Mouse (Mus musculus): ENCODE measurements around the gene Enox1. TPM values are rescaled to one million over a fixed set of nuclear protein-coding genes. Genes with fewer than 3 reads are reported as not detected.

Enox1 gene
- polyA plus RNA-seq, 1 experiment = 3.1 TPM

DNA sequence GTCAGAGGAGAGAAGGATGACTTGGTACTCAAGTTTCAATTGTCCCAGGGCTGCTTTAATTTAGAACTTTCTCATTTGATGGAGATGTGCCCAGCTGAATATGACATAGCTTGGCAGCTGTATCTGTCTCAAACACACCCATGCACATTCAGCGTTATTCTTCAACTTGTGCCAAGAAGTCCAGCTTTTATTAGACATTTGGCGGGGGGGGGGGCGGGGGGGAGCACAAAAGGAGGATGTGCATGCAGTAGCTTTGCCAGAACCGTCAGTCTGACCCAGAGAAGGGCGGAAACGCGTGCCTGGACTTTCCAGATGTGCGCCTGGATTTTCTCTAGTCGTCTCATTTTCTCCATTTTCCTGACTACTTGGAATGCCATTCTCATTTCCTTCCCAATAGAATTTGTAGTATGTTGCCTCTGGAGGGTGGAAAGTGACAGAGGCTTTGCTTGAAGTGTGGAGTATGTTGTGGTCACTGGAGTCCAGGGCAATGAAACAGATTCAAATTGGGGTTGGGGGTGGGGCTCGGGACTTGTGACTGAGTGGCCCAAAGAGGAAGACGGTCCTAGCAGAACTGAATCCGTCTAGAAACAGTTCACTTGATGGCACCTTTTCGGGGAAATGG, 24.3 kb downstream of the Enox1 start:
- Histone ChIP-seq H3ac (ENCODE audit: control insufficient read depth, insufficient read length) (no peak overlapping the region), H3K79me2 (ENCODE audit: control insufficient read depth, insufficient read depth) (no peaks in the 10 kb centered on the region), H3K36me3 (ENCODE audit: control insufficient read depth, insufficient read depth) (no peaks in the 10 kb centered on the region), H3K27me3 (ENCODE audit: control insufficient read depth, insufficient read depth, insufficient read length) (no peaks in the 10 kb centered on the region), H3K4me3 (no peak overlapping the region), H3K4me2 (ENCODE audit: low read depth) (peak overlapping the region; percentile 66)
- TF ChIP-seq CEBPB (IDR thresholded peaks at IDR 0.05; ENCODE audit: insufficient read depth, poor library complexity, severe bottlenecking) (no peak), MYOD1 (IDR thresholded peaks at IDR 0.05; ENCODE audit: control insufficient read depth in 1 of 3, insufficient read length in 2 of 3, low read depth in 2 of 3) (peak; percentile 41 to 78 (median 67))

DNA sequence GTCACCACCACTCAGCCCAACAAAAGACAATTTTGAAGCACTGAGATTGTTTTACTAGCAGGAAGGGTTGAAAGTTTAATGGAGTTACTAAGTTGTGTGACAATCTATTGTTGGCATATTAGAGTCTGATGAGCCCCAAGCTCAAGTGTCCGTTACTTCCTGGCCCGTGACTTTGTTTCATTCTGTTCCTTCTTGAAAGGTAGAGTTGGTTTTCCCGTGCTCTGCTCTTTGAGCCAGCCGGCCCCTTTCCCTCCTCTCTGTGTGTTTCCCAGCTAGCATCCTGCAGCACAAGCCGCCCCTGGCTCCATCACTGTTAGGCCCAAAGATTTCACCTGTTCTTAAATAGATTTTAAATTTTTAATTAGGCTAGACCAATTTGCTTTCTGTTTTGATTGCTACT, 26.9 kb downstream of the Enox1 start:
- Histone ChIP-seq H3K4me2 (ENCODE audit: low read depth) (no peak overlapping the region), H3ac (ENCODE audit: control insufficient read depth, insufficient read length) (no peak overlapping the region), H3K27me3 (ENCODE audit: control insufficient read depth, insufficient read depth, insufficient read length) (no peaks in the 10 kb centered on the region), H3K36me3 (ENCODE audit: control insufficient read depth, insufficient read depth) (no peaks in the 10 kb centered on the region), H3K79me2 (ENCODE audit: control insufficient read depth, insufficient read depth) (no peaks in the 10 kb centered on the region), H3K4me3 (no peak overlapping the region)
- TF ChIP-seq USF1 (IDR thresholded peaks at IDR 0.05; ENCODE audit: low read depth) (no peak), MYOD1 (IDR thresholded peaks at IDR 0.05; ENCODE audit: control insufficient read depth in 1 of 3, insufficient read length in 2 of 3, low read depth in 2 of 3) (no peak), POLR2AphosphoS2 (IDR thresholded peaks at IDR 0.05; ENCODE audit: insufficient read length, low read depth) (no peak), SRF (IDR thresholded peaks at IDR 0.05; ENCODE audit: control insufficient read depth, insufficient read length, low read depth) (no peak), E2F4 (IDR thresholded peaks at IDR 0.05; ENCODE audit: insufficient read depth) (no peak), REST (IDR thresholded peaks at IDR 0.05; ENCODE audit: insufficient read depth, insufficient read length) (no peak), TCF12 (IDR thresholded peaks at IDR 0.05; ENCODE audit: insufficient read depth, poor library complexity, severe bottlenecking) (no peak), POLR2A (IDR thresholded peaks at IDR 0.05; ENCODE audit: insufficient read length, low read depth) (no peak), MYOG (IDR thresholded peaks at IDR 0.05; ENCODE audit: control insufficient read depth in 1 of 3, insufficient read depth in 1 of 3, insufficient read length in 2 of 3, low read depth in 2 of 3) (no peak), MAX (IDR thresholded peaks at IDR 0.05; ENCODE audit: low read depth) (no peak), TCF3 (IDR thresholded peaks at IDR 0.05; ENCODE audit: insufficient read length, low read depth) (no peak), CEBPB (IDR thresholded peaks at IDR 0.05; ENCODE audit: insufficient read depth, poor library complexity, severe bottlenecking) (no peak)

DNA sequence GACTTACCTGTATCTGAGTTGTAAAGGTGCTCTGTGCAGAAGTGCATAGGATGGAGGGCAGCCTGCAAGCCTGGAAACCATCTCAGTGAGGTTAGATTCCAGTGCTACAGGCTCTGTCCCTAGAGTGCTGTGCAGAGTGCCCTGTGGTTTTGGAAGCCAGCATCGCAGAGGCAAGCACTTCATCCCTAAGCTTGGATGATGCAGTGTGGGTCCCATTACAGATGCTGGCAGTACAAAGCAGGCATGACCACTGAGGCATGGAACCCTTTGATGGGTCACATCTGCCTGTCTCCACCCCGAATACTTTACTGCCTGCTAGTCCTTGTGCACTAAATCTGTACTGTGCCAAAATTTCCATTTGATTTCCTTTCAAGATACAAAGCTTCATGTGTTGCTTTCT, 33.6 kb downstream of the Enox1 start:
- Histone ChIP-seq H3K27me3 (ENCODE audit: control insufficient read depth, insufficient read depth, insufficient read length) (no peaks in the 10 kb centered on the region), H3K4me3 (no peak overlapping the region), H3K36me3 (ENCODE audit: control insufficient read depth, insufficient read depth) (no peaks in the 10 kb centered on the region), H3K4me2 (ENCODE audit: low read depth) (no peak overlapping the region), H3K79me2 (ENCODE audit: control insufficient read depth, insufficient read depth) (no peaks in the 10 kb centered on the region), H3ac (ENCODE audit: control insufficient read depth, insufficient read length) (no peak overlapping the region)
- TF ChIP-seq SRF (IDR thresholded peaks at IDR 0.05; ENCODE audit: control insufficient read depth, insufficient read length, low read depth) (no peak), POLR2AphosphoS2 (IDR thresholded peaks at IDR 0.05; ENCODE audit: insufficient read length, low read depth) (no peak), POLR2A (IDR thresholded peaks at IDR 0.05; ENCODE audit: insufficient read length, low read depth) (no peak), USF1 (IDR thresholded peaks at IDR 0.05; ENCODE audit: low read depth) (no peak), CEBPB (IDR thresholded peaks at IDR 0.05; ENCODE audit: insufficient read depth, poor library complexity, severe bottlenecking) (no peak), MYOD1 (IDR thresholded peaks at IDR 0.05; ENCODE audit: control insufficient read depth in 1 of 3, insufficient read length in 2 of 3, low read depth in 2 of 3) (no peak), TCF3 (IDR thresholded peaks at IDR 0.05; ENCODE audit: insufficient read length, low read depth) (no peak), REST (IDR thresholded peaks at IDR 0.05; ENCODE audit: insufficient read depth, insufficient read length) (no peak), TCF12 (IDR thresholded peaks at IDR 0.05; ENCODE audit: insufficient read depth, poor library complexity, severe bottlenecking) (no peak), MAX (IDR thresholded peaks at IDR 0.05; ENCODE audit: low read depth) (no peak)

DNA sequence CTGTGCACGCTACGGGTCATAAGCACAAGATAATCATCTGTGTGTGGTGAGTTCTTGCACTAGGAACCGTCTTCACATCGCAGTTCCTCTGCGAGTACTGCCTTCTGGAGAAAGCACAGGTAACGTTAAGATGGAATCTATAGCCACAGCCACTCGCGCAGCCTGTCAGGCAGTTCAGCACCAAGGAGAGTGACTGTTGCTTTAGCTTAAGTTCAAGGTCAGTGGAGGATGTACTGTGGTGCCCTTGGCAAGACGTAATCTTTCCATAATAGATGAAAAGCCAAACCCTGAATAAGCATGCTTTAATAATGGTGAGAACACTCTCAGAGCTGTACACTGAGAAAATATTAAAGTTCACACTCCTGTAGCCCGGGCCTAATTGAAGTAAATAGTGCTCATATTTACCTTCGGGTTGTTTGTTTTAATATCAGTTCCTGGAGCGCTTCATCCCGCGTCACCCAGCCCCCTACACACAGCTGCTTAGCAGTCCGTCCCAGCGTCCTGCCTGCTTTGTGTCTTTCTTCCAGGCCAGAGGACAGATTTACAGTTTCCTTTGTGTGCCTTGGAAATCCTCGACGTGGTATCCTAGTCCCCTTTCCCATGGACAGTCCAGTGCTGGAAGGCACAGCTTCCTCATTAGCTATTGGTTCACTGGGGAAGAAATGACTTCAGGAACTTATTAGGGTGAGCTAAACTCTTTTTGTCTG, 38.9 kb downstream of the Enox1 start:
- H3K4me2 ChIP-seq (ENCODE audit: low read depth) = no peak overlapping the region
- no peak overlapping the region for H3ac ChIP-seq (ENCODE audit: control insufficient read depth, insufficient read length)
- H3K4me3 ChIP-seq = no peak overlapping the region
- H3K79me2 ChIP-seq (ENCODE audit: control insufficient read depth, insufficient read depth) = no peaks in the 10 kb centered on the region
- no peaks in the 10 kb centered on the region for H3K36me3 ChIP-seq (ENCODE audit: control insufficient read depth, insufficient read depth)
- no peaks in the 10 kb centered on the region for H3K27me3 ChIP-seq (ENCODE audit: control insufficient read depth, insufficient read depth, insufficient read length)
- TF ChIP-seq USF1 (IDR thresholded peaks at IDR 0.05; ENCODE audit: low read depth) (no peak), REST (IDR thresholded peaks at IDR 0.05; ENCODE audit: insufficient read depth, insufficient read length) (peak; percentile 94)

DNA sequence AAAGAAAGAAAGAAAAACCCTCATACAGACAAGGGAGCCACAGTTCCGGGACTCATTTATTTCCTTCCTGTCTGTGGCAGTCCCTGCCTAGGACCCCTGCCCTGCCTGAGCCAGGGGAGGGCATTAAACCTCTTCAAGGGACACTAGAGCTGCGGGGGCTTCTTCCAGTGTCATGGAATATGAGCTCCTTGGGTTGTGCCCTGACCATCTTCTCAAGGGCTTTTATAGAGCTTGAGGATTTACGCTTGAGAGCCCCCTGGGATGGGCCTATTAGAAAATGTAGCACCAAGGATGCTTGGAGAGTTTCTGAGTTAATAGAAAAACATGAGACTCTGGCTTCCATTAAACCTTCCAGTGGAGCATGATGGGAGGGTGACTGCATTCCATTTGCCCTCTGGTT, 39.7 kb downstream of the Enox1 start:
- H3K4me2 ChIP-seq (ENCODE audit: low read depth) = no peak overlapping the region
- H3ac ChIP-seq (ENCODE audit: control insufficient read depth, insufficient read length) = no peak overlapping the region
- H3K36me3 ChIP-seq (ENCODE audit: control insufficient read depth, insufficient read depth) = no peaks in the 10 kb centered on the region
- H3K27me3 ChIP-seq (ENCODE audit: control insufficient read depth, insufficient read depth, insufficient read length) = no peaks in the 10 kb centered on the region
- H3K4me3 ChIP-seq = no peak overlapping the region
- TF ChIP-seq REST (IDR thresholded peaks at IDR 0.05; ENCODE audit: insufficient read depth, insufficient read length) (no peak), MAX (IDR thresholded peaks at IDR 0.05; ENCODE audit: low read depth) (no peak), MYOG (IDR thresholded peaks at IDR 0.05; ENCODE audit: control insufficient read depth in 1 of 3, insufficient read depth in 1 of 3, insufficient read length in 2 of 3, low read depth in 2 of 3) (no peak), POLR2A (IDR thresholded peaks at IDR 0.05; ENCODE audit: insufficient read length, low read depth) (no peak), SRF (IDR thresholded peaks at IDR 0.05; ENCODE audit: control insufficient read depth, insufficient read length, low read depth) (no peak), POLR2AphosphoS2 (IDR thresholded peaks at IDR 0.05; ENCODE audit: insufficient read length, low read depth) (no peak), CEBPB (IDR thresholded peaks at IDR 0.05; ENCODE audit: insufficient read depth, poor library complexity, severe bottlenecking) (no peak), TCF3 (IDR thresholded peaks at IDR 0.05; ENCODE audit: insufficient read length, low read depth) (no peak), TCF12 (IDR thresholded peaks at IDR 0.05; ENCODE audit: insufficient read depth, poor library complexity, severe bottlenecking) (no peak)
- H3K79me2 ChIP-seq (ENCODE audit: control insufficient read depth, insufficient read depth) = no peaks in the 10 kb centered on the region

All from myocyte (in vitro differentiated cells).